Comparison of ENCODE assay signal across 17 mouse cellular contexts in genomic region chr4:68864668-68865067, GRCm38 (mm10).
DNase-seq lines count a peak whose midpoint lies in the region; ATAC-seq lines count a peak whose summit lies in the region.
"Had no signal": no experiment of that assay in that cellular context is flagged by ENCODE, and none has a peak within 500 bp of the region (broad histone marks: within the 10 kb centered on the region; RNA-seq: fewer than 3 reads in every experiment).

No protein-coding gene starts in this region.

- DNase-seq in cerebellum, adult 11-12 months, result peak; percentile 28
- DNase-seq in cerebellum, postnatal 14 days, result no peak
- no peak for DNase-seq in frontal cortex, postnatal 10 days (ENCODE audit: low spot score in 2 of 2)
- DNase-seq in cerebellum, adult 8-10 months, result peak; percentile 27
- peak; percentile 31 to 41 for DNase-seq in cerebellum, postnatal 25 days
- DNase-seq in heart, adult 11 months, result no peak
- DNase-seq: adrenal gland, adult 2 months; adrenal gland, postnatal 14 days; B cell, adult 2 months; forebrain, postnatal 0 days; gastrocnemius, postnatal 10 days; gastrocnemius, postnatal 36 days; kidney, adult 11 months; kidney, adult 8-10 months had no signal

- peak; percentile 29 for ATAC-seq in frontal cortex, adult (ENCODE audit: low TSS enrichment)
- no peak for ATAC-seq in megakaryocyte-erythroid progenitor cell, adult 5-6 weeks (replicated peaks; ENCODE audit: low FRiP score, low TSS enrichment, poor library complexity, severe bottlenecking)
- ATAC-seq: forebrain, embryonic 13.5 days; forebrain, postnatal 0 days had no signal

Comparison
In these comparisons a context has a peak if more than half of its experiments do, and no peak if none do; other contexts are left out.
1. DNase-seq: peak in cerebellum, adult 11-12 months (single experiment), cerebellum, adult 8-10 months (single experiment) and cerebellum, postnatal 25 days (2 of 2); none in cerebellum, postnatal 14 days (0 of 2), frontal cortex, postnatal 10 days (0 of 2) and heart, adult 11 months (single experiment).